Mouse (Mus musculus) stomach, postnatal 0 days (tissue): ENCODE measurements around the gene Obp2a. TPM values are rescaled to one million over a fixed set of nuclear protein-coding genes. Genes with fewer than 3 reads are reported as not detected.

ENCODE experiments used
- ATAC-seq: fragments of 200-750 bp; cut with Nextera tagmentation; 2 replicates; pipeline ENCODE4 v1.8.0; 2017; ENCODE audit not compliant: low FRiP score, low TSS enrichment
- DNase-seq: peaks from one replicate; pipeline ENCODE4 v3.0.0-alpha.2; 2016; ENCODE audit warnings: low spot score
- H3K27ac ChIP-seq: fragments of 300-500 bp; sonication (generic); replicated peaks from 2 replicates; pipeline ENCODE4 v1.5.1; 2014; ENCODE audit warnings: mild to moderate bottlenecking, control low read depth
- H3K27me3 ChIP-seq: fragments of 300-500 bp; sonication (generic); 2 replicates; pipeline ENCODE4 v1.6.1; 2014; ENCODE audit warnings: low read length; ENCODE audit not compliant: control insufficient read depth, insufficient read depth
- H3K36me3 ChIP-seq: fragments of 300-500 bp; sonication (generic); 2 replicates; pipeline ENCODE4 v1.6.1; 2014; ENCODE audit warnings: low read length, mixed read lengths; ENCODE audit not compliant: control insufficient read depth, insufficient read depth
- H3K4me1 ChIP-seq: fragments of 300-500 bp; sonication (generic); replicated peaks from 2 replicates; pipeline ENCODE4 v1.6.1; 2014; ENCODE audit warnings: antibody characterized with exemption; ENCODE audit not compliant: control insufficient read depth, insufficient read depth
- H3K4me2 ChIP-seq: fragments of 300-500 bp; sonication (generic); replicated peaks from 2 replicates; pipeline ENCODE4 v1.6.1; 2014; ENCODE audit warnings: low read depth, mild to moderate bottlenecking, control low read depth, moderate library complexity
- H3K4me3 ChIP-seq: fragments of 300-500 bp; sonication (generic); 2 replicates; pipeline ENCODE4 v1.5.1; 2014; ENCODE audit warnings: low read depth, low read length, control low read depth
- H3K9ac ChIP-seq: fragments of 300-500 bp; sonication (generic); 2 replicates; pipeline ENCODE4 v1.6.1; 2014; ENCODE audit warnings: mild to moderate bottlenecking, low read length, control low read depth, mixed read lengths
- H3K9me3 ChIP-seq: fragments of 300-500 bp; sonication (generic); 2 replicates; pipeline ENCODE4 v1.6.1; 2016; ENCODE audit warnings: low read length; ENCODE audit not compliant: control insufficient read depth
- CTCF ChIP-seq: IDR thresholded peaks from 2 replicates; pipeline ENCODE4 v1.5.1; 2016; ENCODE audit warnings: antibody characterized with exemption, low read depth, mild to moderate bottlenecking, moderate library complexity
- EP300 ChIP-seq: optimal IDR thresholded peaks from 2 replicates; pipeline ENCODE3; 2016; ENCODE audit warnings: antibody characterized with exemption
- WGBS: fragments of 180-500 bp; shearing (Covaris S2); extraction: QIAGEN DNeasy Blood & Tissue Kit; methylation state at CpG from one replicate; pipeline ENCODE4 v1.1.7; 2014; 5-methylcytosine and 5-hydroxymethylcytosine counted together
- polyA plus RNA-seq: library from polyadenylated mRNA; unstranded; fragments of >200 nt; fragmentation: Nextera tagmentation; extraction: Ambion mirVana; gene quantifications from 2 replicates; pipeline ENCODE4 v1.2.1, GENCODE M21; 2015

Obp2a gene
- polyA plus RNA-seq, 1 experiment from 2014 or later, result 0.39 TPM

- ATAC-seq (no peak), DNase-seq (no peak)
- no peaks in the 10 kb centered on the region for H3K9me3 ChIP-seq
- H3K27me3 ChIP-seq, result no peaks in the 10 kb centered on the region
- H3K9ac ChIP-seq, result no peak overlapping the region
- H3K4me1 ChIP-seq, result no peaks in the 10 kb centered on the region
- H3K4me2 ChIP-seq, result no peak overlapping the region
- H3K36me3 ChIP-seq, result no peaks in the 10 kb centered on the region
- H3K4me3 ChIP-seq, result no peak overlapping the region
- H3K27ac ChIP-seq, result no peak overlapping the region
- WGBS, result 85% methylated on average over 8 of the region's 8 CpGs
- TF ChIP-seq CTCF (no peak), EP300 (no peak)
These were observed 39.6 kb upstream of the Obp2a start for GRCm38 (mm10) chr2:25660279-25660678.

GRCm38 (mm10) chr2:25661245-25661970 is 38.4 kb upstream of the Obp2a start:
- Histone ChIP-seq H3K36me3 (no peaks in the 10 kb centered on the region), H3K27me3 (no peaks in the 10 kb centered on the region), H3K4me3 (no peak overlapping the region), H3K4me1 (no peaks in the 10 kb centered on the region), H3K27ac (no peak overlapping the region), H3K4me2 (no peak overlapping the region), H3K9ac (no peak overlapping the region), H3K9me3 (no peaks in the 10 kb centered on the region)
- 79% methylated on average over 6 of the region's 6 CpGs for WGBS
- no peak for TF ChIP-seq CTCF
- no peak for ATAC-seq
- no peak for DNase-seq

GRCm38 (mm10) chr2:25663511-25663910 is 36.3 kb upstream of the Obp2a start:
- Histone ChIP-seq H3K27me3 (no peaks in the 10 kb centered on the region), H3K4me2 (no peak overlapping the region), H3K36me3 (no peaks in the 10 kb centered on the region), H3K4me3 (no peak overlapping the region), H3K9ac (no peak overlapping the region), H3K4me1 (no peaks in the 10 kb centered on the region), H3K27ac (no peak overlapping the region), H3K9me3 (no peaks in the 10 kb centered on the region)
- ATAC-seq, result no peak
- TF ChIP-seq CTCF (peak; percentile 75), EP300 (no peak)
- WGBS, result 72% methylated on average over 1 of the region's 1 CpGs
- DNase-seq, result peak; percentile 60

GRCm38 (mm10) chr2:25664125-25664524 is 35.7 kb upstream of the Obp2a start:
- DNase-seq (no peak), ATAC-seq (no peak)
- H3K9ac ChIP-seq, result no peak overlapping the region
- H3K27me3 ChIP-seq, result no peaks in the 10 kb centered on the region
- no peak overlapping the region for H3K4me3 ChIP-seq
- H3K9me3 ChIP-seq, result no peaks in the 10 kb centered on the region
- no peak overlapping the region for H3K4me2 ChIP-seq
- no peak for TF ChIP-seq CTCF
- no peak for TF ChIP-seq EP300
- H3K36me3 ChIP-seq, result no peaks in the 10 kb centered on the region
- no peaks in the 10 kb centered on the region for H3K4me1 ChIP-seq
- H3K27ac ChIP-seq, result no peak overlapping the region
- WGBS, result 76% methylated on average over 5 of the region's 5 CpGs

- H3K27me3 ChIP-seq, result no peaks in the 10 kb centered on the region
- H3K4me3 ChIP-seq, result no peak overlapping the region
- H3K36me3 ChIP-seq, result no peaks in the 10 kb centered on the region
- H3K27ac ChIP-seq, result no peak overlapping the region
- WGBS, result 62% methylated on average over 1 of the region's 1 CpGs
- no peak for DNase-seq
- ATAC-seq, result no peak
- no peaks in the 10 kb centered on the region for H3K4me1 ChIP-seq
- H3K9ac ChIP-seq, result no peak overlapping the region
- TF ChIP-seq CTCF (no peak), EP300 (no peak)
- H3K4me2 ChIP-seq, result no peak overlapping the region
- no peaks in the 10 kb centered on the region for H3K9me3 ChIP-seq
These were observed 33.3 kb upstream of the Obp2a start for GRCm38 (mm10) chr2:25666516-25666915.

- H3K4me2 ChIP-seq, result no peak within 1 kb of the TSS
- DNase-seq (no peak), ATAC-seq (no peak)
- no peak within 1 kb of the TSS for H3K4me3 ChIP-seq
- no peaks in the 10 kb centered on the region for H3K9me3 ChIP-seq
- no peaks in the 10 kb centered on the region for H3K36me3 ChIP-seq
- no peak for TF ChIP-seq CTCF
- no peak for TF ChIP-seq EP300
- WGBS, result 84% methylated on average over 3 of the region's 3 CpGs
- no peak within 1 kb of the TSS for H3K27ac ChIP-seq
- no peaks in the 10 kb centered on the region for H3K4me1 ChIP-seq
- no peak within 1 kb of the TSS for H3K9ac ChIP-seq
- H3K27me3 ChIP-seq, result no peaks in the 10 kb centered on the region
These were observed 23.4 kb upstream of the Obp2a start, which contains the start of gene Lcn6 for GRCm38 (mm10) chr2:25676486-25676885. TSS of gene Lcn6 (plus strand) at chr2:25676786.
